Mouse (Mus musculus): ENCODE results near the gene Cox5a. TPM values are rescaled to one million over a fixed set of nuclear protein-coding genes. Genes with fewer than 3 reads are reported as not detected.

Cox5a gene
- total RNA-seq, 1 experiment from 2014 or later, result 54.6 TPM

- no peak for ATAC-seq (replicated peaks in 1 of 2; ENCODE audit: insufficient read depth in 1 of 2, low FRiP score in 2 of 2, low TSS enrichment in 1 of 2, low read depth in 1 of 2, poor library complexity in 2 of 2, severe bottlenecking in 2 of 2)
These were observed 1.2 kb downstream of the Cox5a start for GRCm38 (mm10) chr9:57522114-57522860.

DNA sequence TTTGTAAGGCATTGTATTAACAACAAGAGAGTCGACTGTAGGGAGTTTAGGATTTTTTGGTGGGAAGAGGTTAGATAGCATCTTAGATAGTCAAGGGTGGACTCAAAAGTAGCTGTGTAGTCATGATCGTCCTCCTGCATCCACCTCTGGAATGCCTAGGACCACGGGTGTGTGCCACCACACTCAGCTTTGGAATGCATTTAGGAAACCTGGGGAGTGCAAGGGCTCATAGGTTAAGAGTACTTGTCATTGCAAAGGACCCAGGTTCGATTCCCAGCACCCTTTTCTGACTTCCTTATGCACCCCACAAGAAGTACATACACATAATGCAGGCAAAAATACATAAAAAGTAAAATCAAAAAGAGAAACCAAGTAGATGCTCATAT lies 1.8 kb downstream of the Cox5a start:
- ATAC-seq (replicated peaks in 1 of 2; ENCODE audit: insufficient read depth in 1 of 2, low FRiP score in 2 of 2, low TSS enrichment in 1 of 2, low read depth in 1 of 2, poor library complexity in 2 of 2, severe bottlenecking in 2 of 2), result no peak

DNA sequence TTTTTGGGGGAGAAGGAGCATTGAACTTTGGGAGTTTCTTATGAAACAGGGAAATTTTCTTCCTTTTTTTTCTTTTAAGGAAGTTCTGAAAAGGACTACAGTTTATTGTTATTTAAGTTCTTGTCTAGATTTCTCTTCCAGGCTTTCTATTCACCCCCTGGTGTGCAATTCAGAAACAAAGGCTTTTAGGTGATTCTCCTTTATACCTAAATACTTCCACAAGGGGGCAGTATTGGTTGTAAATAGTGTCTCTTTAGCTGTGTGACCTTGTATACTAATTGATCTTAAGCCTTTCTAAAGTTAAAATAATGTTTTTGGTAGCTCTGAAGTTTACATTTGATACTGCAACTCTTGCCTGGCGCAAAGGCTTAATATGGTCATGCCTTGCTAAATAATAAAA lies 2.7 kb downstream of the Cox5a start:
- ATAC-seq (replicated peaks in 1 of 2; ENCODE audit: insufficient read depth in 1 of 2, low FRiP score in 2 of 2, low TSS enrichment in 1 of 2, low read depth in 1 of 2, poor library complexity in 2 of 2, severe bottlenecking in 2 of 2), result peak in 1 of 2 experiments; percentile 44; a peak in 2 of 4 replicates

DNA sequence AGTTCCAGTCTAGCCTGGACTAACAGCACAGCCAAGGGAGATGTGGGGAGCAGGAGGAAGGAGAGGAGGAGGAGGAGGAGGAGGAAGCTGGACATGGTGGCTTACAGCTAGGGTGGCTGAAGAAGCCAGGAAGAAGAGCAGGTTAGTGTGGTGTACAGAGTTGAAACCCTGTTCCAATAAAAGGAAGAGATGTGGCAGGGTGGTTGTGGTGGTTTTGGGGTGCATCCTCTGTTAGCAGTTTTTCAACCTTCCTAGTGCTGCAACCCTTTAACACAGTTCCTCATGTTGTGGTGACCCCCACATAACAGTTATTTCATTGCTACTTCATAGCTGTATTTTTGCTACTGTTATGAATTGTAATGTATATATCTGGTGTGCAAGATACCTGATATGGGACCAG lies 3.4 kb downstream of the Cox5a start:
- ATAC-seq (replicated peaks in 1 of 2; ENCODE audit: insufficient read depth in 1 of 2, low FRiP score in 2 of 2, low TSS enrichment in 1 of 2, low read depth in 1 of 2, poor library complexity in 2 of 2, severe bottlenecking in 2 of 2), result peak; percentile 33 to 36; a peak in 3 of 4 replicates

DNA sequence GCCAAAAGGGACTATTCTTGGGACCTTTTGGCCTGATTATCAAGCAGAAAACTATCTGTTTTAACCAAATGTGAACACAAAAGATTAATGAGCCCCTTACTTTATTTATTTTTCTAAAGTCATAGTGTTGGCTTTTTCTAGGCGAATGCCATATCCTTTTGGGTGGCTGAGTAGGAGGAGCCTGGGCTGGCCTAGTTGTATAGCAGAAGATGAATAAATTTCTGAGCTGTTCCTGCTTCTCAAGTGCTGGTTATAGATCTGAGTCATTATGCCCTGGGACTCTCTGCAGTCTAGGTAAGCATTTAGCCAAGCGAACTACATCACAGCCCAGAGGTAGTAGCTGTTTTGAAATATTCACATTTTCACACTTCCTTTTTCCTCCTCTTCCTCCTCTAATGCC lies 4.4 kb downstream of the Cox5a start:
- ATAC-seq (replicated peaks in 1 of 2; ENCODE audit: insufficient read depth in 1 of 2, low FRiP score in 2 of 2, low TSS enrichment in 1 of 2, low read depth in 1 of 2, poor library complexity in 2 of 2, severe bottlenecking in 2 of 2), result no peak

- ATAC-seq (replicated peaks in 1 of 2; ENCODE audit: insufficient read depth in 1 of 2, low FRiP score in 2 of 2, low TSS enrichment in 1 of 2, low read depth in 1 of 2, poor library complexity in 2 of 2, severe bottlenecking in 2 of 2), result no peak
These were observed 5.4 kb downstream of the Cox5a start for GRCm38 (mm10) chr9:57526435-57526834.

- no peak for ATAC-seq (replicated peaks in 1 of 2; ENCODE audit: insufficient read depth in 1 of 2, low FRiP score in 2 of 2, low TSS enrichment in 1 of 2, low read depth in 1 of 2, poor library complexity in 2 of 2, severe bottlenecking in 2 of 2)
These were observed 10.9 kb downstream of the Cox5a start for GRCm38 (mm10) chr9:57531946-57532345.

- no peak for ATAC-seq (replicated peaks in 1 of 2; ENCODE audit: insufficient read depth in 1 of 2, low FRiP score in 2 of 2, low TSS enrichment in 1 of 2, low read depth in 1 of 2, poor library complexity in 2 of 2, severe bottlenecking in 2 of 2)
These were observed 15.3 kb downstream of the Cox5a start for GRCm38 (mm10) chr9:57536362-57536761.

GRCm38 (mm10) chr9:57537044-57537727 lies 16.1 kb downstream of the Cox5a start, which contains the start of gene Fam219b:
Fam219b (plus strand) TSS chr9:57537528.
- ATAC-seq (replicated peaks in 1 of 2; ENCODE audit: insufficient read depth in 1 of 2, low FRiP score in 2 of 2, low TSS enrichment in 1 of 2, low read depth in 1 of 2, poor library complexity in 2 of 2, severe bottlenecking in 2 of 2), result peak; percentile 81 to 92

DNA sequence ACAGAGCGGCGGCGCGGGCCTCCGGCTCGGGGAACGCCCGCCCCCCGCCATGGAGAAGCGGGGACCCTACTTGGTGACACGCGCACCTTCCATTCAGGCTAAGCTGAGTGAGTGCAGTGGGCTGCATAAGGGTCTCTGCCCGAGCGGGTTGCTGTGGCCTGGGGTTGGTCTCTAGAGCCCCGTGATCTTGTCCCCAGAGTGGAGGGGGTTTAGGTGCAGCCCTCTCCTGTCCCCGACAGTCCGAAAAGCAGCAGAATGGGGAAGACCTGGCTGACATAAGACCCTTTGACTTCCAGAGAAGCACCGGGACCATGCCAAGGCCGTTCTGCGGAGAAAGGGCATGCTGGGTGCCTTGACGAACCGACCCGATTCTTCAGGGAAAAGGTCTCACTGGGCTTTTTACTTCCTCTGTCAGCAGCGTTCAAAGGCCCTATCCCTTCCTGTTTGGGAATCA lies 16.7 kb downstream of the Cox5a start:
- ATAC-seq (replicated peaks in 1 of 2; ENCODE audit: insufficient read depth in 1 of 2, low FRiP score in 2 of 2, low TSS enrichment in 1 of 2, low read depth in 1 of 2, poor library complexity in 2 of 2, severe bottlenecking in 2 of 2), result 0 out of 4 replicates have a peak, but pooled peaks of 1 of the 2 experiments have one; percentile 6

DNA sequence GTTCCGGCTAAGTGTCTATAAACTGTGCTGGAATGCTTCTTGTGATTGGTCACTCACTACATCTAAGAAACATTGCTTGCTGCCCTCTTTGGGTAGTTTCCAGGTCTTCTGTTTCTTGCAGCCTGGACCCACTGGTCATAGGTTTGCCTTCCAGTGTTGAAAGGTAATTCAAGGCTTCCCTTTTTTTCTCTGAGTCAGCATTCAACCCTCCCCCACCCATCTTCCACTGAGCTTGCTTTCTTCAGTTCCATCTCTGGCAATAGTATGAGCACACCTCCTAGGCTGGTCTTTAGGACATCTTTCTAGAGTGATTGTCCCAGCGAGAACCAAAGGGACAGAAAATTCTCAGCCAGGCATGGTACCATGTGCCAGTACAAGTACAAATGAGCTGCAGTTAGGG lies 18.5 kb downstream of the Cox5a start:
- no peak for ATAC-seq (replicated peaks in 1 of 2; ENCODE audit: insufficient read depth in 1 of 2, low FRiP score in 2 of 2, low TSS enrichment in 1 of 2, low read depth in 1 of 2, poor library complexity in 2 of 2, severe bottlenecking in 2 of 2)

DNA sequence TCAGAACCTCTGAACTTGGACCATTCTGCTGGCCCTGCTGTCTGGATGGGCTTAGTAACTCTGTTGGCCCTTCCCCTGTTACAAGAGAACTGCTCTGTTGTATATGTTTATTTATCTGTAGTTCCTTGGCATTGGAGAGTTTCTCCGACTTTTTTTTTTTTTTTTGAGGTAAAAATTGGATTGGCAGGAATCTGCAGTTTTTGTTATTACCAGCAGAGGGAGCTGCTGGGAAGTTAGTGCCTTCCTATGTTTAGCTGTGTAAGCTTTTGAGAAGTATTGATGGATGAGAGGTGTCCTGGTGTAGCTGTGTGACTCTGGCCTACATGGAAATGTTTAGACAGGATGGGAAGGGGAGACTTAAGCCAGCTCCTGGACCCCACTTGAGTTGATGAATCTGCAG lies 20.2 kb downstream of the Cox5a start:
- ATAC-seq (replicated peaks in 1 of 2; ENCODE audit: insufficient read depth in 1 of 2, low FRiP score in 2 of 2, low TSS enrichment in 1 of 2, low read depth in 1 of 2, poor library complexity in 2 of 2, severe bottlenecking in 2 of 2), result no peak

DNA sequence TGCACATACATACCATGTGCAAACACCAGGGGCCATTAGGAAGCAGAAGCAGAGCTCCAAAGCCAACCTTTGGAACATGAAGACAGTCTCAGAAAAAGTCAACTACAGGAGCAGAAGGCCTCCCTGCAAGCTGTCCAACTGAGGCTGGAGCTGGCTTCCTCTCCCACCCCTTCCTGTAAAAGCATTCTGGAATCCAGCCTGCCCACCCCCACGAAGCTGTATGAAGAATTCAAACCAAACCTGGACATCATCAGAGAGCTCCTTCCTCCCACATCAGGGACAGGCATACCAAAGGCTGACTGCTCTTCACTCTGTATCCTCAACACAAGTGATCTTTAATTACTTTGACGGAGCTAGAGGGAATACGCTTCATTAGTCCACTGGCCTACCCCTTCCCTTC lies 22.9 kb downstream of the Cox5a start:
- ATAC-seq (replicated peaks in 1 of 2; ENCODE audit: insufficient read depth in 1 of 2, low FRiP score in 2 of 2, low TSS enrichment in 1 of 2, low read depth in 1 of 2, poor library complexity in 2 of 2, severe bottlenecking in 2 of 2), result no peak

DNA sequence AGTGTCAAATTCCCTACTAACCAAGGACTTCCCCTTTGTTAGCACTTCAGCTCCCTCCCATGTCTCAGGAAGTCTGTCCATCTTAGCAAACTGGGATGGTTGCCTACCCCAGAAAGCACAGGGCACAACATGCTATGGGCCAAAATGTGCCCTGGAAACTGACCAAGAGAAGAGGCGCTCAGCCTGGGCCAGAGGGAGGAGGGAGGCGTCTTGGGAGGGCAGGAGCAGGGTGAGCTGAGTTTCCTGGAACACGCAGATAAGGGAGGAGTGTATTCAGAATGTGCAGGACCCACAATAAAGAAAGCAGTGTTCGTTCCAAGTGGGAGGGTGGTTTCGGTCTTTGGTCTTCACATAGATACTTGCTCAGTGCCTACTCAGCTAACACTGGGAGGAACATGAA lies 26.2 kb downstream of the Cox5a start:
- no peak for ATAC-seq (replicated peaks in 1 of 2; ENCODE audit: insufficient read depth in 1 of 2, low FRiP score in 2 of 2, low TSS enrichment in 1 of 2, low read depth in 1 of 2, poor library complexity in 2 of 2, severe bottlenecking in 2 of 2)

GRCm38 (mm10) chr9:57547869-57548268 lies 26.8 kb downstream of the Cox5a start:
- no peak for ATAC-seq (replicated peaks in 1 of 2; ENCODE audit: insufficient read depth in 1 of 2, low FRiP score in 2 of 2, low TSS enrichment in 1 of 2, low read depth in 1 of 2, poor library complexity in 2 of 2, severe bottlenecking in 2 of 2)

- no peak for ATAC-seq (replicated peaks in 1 of 2; ENCODE audit: insufficient read depth in 1 of 2, low FRiP score in 2 of 2, low TSS enrichment in 1 of 2, low read depth in 1 of 2, poor library complexity in 2 of 2, severe bottlenecking in 2 of 2)
These were observed 28.1 kb downstream of the Cox5a start for GRCm38 (mm10) chr9:57549186-57549585.

DNA sequence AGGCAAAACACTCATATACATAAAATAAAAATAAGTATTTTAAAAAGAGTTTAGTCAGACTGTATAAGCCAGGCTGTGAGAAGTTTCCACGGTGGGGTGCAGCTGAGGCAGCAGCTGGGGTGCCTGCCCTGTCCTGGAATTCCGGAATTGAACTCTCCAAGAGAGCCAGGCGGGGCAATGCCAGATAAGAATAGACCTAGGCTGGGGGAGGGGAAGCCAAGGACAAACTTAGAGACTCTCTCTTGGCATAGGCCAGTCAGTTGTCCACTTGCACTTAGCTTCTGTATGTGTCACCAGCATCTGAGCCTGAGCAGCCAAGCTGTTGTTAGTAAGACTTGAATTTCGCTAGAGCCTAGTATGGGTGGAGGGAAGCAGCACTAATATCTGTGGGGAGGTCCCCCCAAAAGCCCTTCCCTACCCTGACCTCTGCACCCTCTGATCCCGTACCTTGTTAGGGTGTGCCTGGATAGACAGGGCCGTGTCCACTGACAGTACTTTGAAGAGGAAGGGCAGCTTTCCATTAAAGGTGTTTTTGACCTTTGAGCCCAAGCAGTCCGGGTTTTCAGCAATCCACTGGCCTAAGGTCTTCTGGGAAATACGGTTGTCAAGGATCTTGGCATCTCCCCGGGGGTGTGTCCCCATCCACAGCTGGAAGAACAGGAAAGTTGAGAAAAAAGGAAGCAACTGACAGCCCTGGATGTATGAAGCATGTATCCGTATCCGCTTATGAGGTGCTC lies 29.2 kb downstream of the Cox5a start:
- no peak for ATAC-seq (replicated peaks in 1 of 2; ENCODE audit: insufficient read depth in 1 of 2, low FRiP score in 2 of 2, low TSS enrichment in 1 of 2, low read depth in 1 of 2, poor library complexity in 2 of 2, severe bottlenecking in 2 of 2)
